Mouse (Mus musculus) kidney, postnatal 10 days (tissue): ENCODE measurements at regions not wholly inside any gene's neighbourhood (a gene's known extent, or its start where the extent isn't known, plus 50 kb on each side); places are given as distances from the start of the nearest gene placed in this dataset.
A peak's percentile ranks its signal among the peaks of the same experiment; 100 is the strongest.

Experiments
- DNase-seq: peaks from one replicate; pipeline ENCODE4 v3.0.0; 2021; ENCODE audit warnings: mixed read lengths

GRCm38 (mm10) chr8:55754189-55754588 is 152.6 kb downstream of the Adam29 start:
- DNase-seq = peak; percentile 28

- DNase-seq = no peak
These were observed 182.2 kb downstream of the Adam29 start for GRCm38 (mm10) chr8:55724303-55725279.

- no peak for DNase-seq
These were observed 215.0 kb downstream of the Adam29 start for GRCm38 (mm10) chr8:55691791-55692190.

GRCm38 (mm10) chr8:55680436-55680835 is 226.3 kb downstream of the Adam29 start:
- no peak for DNase-seq

GRCm38 (mm10) chr8:55638716-55639115 is 268.0 kb downstream of the Adam29 start:
- no peak for DNase-seq

- DNase-seq = no peak
These were observed 284.3 kb downstream of the Adam29 start for GRCm38 (mm10) chr8:55622399-55622798.
